Mouse (Mus musculus): ENCODE measurements around the gene Olfr963.

DNA sequence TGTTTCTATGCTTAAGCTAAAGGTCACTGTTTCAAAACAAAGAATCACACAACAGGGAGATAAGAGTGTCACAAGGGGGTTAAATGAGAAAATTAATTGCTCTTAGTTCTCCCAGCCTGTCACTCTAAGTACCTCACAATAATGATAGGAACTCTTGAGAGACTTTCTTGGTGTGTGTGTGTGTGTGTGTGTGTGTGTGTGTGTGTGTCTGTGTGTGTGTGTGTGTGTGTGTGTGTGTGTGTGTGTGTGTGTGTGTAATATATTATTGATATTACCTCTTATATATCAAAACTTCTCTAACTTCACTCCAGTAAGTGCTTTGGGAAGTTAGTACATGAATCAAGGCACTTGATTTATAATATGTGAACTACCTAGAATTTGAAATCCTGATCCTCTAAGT, 44.0 kb downstream of the Olfr963 start, which contains the start of gene Olfr965:
- TF ChIP-seq CTCF (IDR thresholded peaks at IDR 0.05; ENCODE audit: low read depth) = no peak
- TF ChIP-seq EP300 (optimal IDR thresholded peaks at IDR 0.05) = no peak

Measured in stomach, postnatal 0 days (tissue).